Mouse (Mus musculus) testis, postnatal 14 days (tissue): ENCODE results near the gene Mpp3.

Experiments
- DNase-seq: peaks from one replicate; pipeline ENCODE4 v3.0.0; 2021; ENCODE audit warnings: low spot score

Mpp3 gene

GRCm38 (mm10) chr11:102039487-102040137 lies 11.4 kb upstream of the Mpp3 start:
- no peak for DNase-seq

- no peak for DNase-seq
These were observed 9.5 kb upstream of the Mpp3 start for GRCm38 (mm10) chr11:102037789-102038188.

- DNase-seq: no peak
These were observed 8.1 kb upstream of the Mpp3 start for GRCm38 (mm10) chr11:102036336-102036735.

GRCm38 (mm10) chr11:102035456-102035960 lies 7.2 kb upstream of the Mpp3 start:
- no peak for DNase-seq

- DNase-seq: no peak
These were observed 6.6 kb upstream of the Mpp3 start for GRCm38 (mm10) chr11:102034887-102035286.

GRCm38 (mm10) chr11:102033055-102033591 lies 4.9 kb upstream of the Mpp3 start:
- no peak for DNase-seq

GRCm38 (mm10) chr11:102031149-102031548 lies 2.9 kb upstream of the Mpp3 start:
- DNase-seq: peak; percentile 49

GRCm38 (mm10) chr11:102029966-102030365 lies 1.7 kb upstream of the Mpp3 start:
- no peak for DNase-seq

GRCm38 (mm10) chr11:102029304-102029703 lies 1.0 kb upstream of the Mpp3 start:
- no peak for DNase-seq

GRCm38 (mm10) chr11:102027361-102028017 lies 772 bp downstream of the Mpp3 start:
- no peak for DNase-seq

- DNase-seq: peak; percentile 85
These were observed 1.4 kb downstream of the Mpp3 start for GRCm38 (mm10) chr11:102026694-102027360.

GRCm38 (mm10) chr11:102025991-102026660 lies 2.1 kb downstream of the Mpp3 start:
- DNase-seq: no peak

- DNase-seq: no peak
These were observed 2.9 kb downstream of the Mpp3 start for GRCm38 (mm10) chr11:102025354-102025753.

- no peak for DNase-seq
These were observed 3.4 kb downstream of the Mpp3 start for GRCm38 (mm10) chr11:102024875-102025274.

GRCm38 (mm10) chr11:102024084-102024758 lies 4.0 kb downstream of the Mpp3 start:
- no peak for DNase-seq

- DNase-seq: no peak
These were observed 4.9 kb downstream of the Mpp3 start for GRCm38 (mm10) chr11:102023406-102023805.

GRCm38 (mm10) chr11:102021196-102021595 lies 7.1 kb downstream of the Mpp3 start:
- DNase-seq: no peak

- DNase-seq: no peak
These were observed 8.5 kb downstream of the Mpp3 start for GRCm38 (mm10) chr11:102019736-102020135.

GRCm38 (mm10) chr11:102016136-102016535 lies 12.1 kb downstream of the Mpp3 start:
- DNase-seq: no peak

GRCm38 (mm10) chr11:102015472-102015871 lies 12.8 kb downstream of the Mpp3 start:
- no peak for DNase-seq

GRCm38 (mm10) chr11:102013201-102013600 lies 15.1 kb downstream of the Mpp3 start:
- no peak for DNase-seq

GRCm38 (mm10) chr11:102011510-102011909 lies 16.8 kb downstream of the Mpp3 start:
- no peak for DNase-seq
